Mouse (Mus musculus): ENCODE data around the gene Zc3h7b.

- TF ChIP-seq HCFC1 (IDR thresholded peaks at IDR 0.05; ENCODE audit: borderline replicate concordance, insufficient read depth, low read length) (no peak), ZC3H11A (IDR thresholded peaks at IDR 0.05; ENCODE audit: borderline replicate concordance, low read depth, low read length) (no peak), MAFK (IDR thresholded peaks at IDR 0.05; ENCODE audit: insufficient read depth, low read depth, low read length) (no peak), CHD2 (IDR thresholded peaks at IDR 0.05; ENCODE audit: low read depth, low read length) (no peak), ZNF384 (IDR thresholded peaks at IDR 0.05; ENCODE audit: low read depth, low read length) (no peak)
These were observed 83.8 kb downstream of the Zc3h7b start for GRCm38 (mm10) chr15:81828426-81829207.
